Mouse (Mus musculus) cerebellum, adult 2 months (tissue): ENCODE results near the gene Ppm1l.

Source experiments
- CTCF ChIP-seq: fragments of 200-500 bp; IDR thresholded peaks from 2 replicates; pipeline ENCODE4 v1.5.1; 2011; ENCODE audit warnings: low read depth, mild to moderate bottlenecking, control low read depth, low read length, moderate library complexity, borderline replicate concordance; ENCODE audit not compliant: insufficient read depth
- POLR2A ChIP-seq: fragments of 200-500 bp; IDR thresholded peaks from 2 replicates; pipeline ENCODE4 v1.6.1; 2011; ENCODE audit warnings: low read length, control low read depth, borderline replicate concordance; ENCODE audit not compliant: insufficient read depth

DNA sequence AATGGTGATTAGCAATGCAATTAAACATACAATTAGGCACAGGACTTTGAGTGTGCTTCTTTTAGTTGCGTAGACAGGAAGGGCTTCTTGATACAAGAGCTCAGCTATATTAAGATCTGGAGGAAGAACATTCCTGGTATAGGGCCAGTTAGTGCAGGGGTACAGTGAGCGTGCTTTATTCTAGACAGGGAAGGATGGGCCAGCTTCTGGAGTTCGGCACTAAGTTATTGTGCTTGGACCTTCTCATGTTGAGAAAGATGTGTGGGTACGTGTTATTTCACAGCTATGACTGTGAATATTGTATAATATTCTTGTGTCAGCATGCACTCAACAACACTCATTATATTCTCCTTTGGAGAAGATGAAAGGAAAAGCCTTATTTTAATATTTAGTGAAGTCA, 29.9 kb downstream of the Ppm1l start:
- no peak for TF ChIP-seq CTCF
- no peak for TF ChIP-seq POLR2A
